Mouse (Mus musculus) left cerebral cortex, adult 18-20 months (tissue): ENCODE results near the gene Wdr25. TPM values are rescaled to one million over a fixed set of nuclear protein-coding genes. Genes with fewer than 3 reads are reported as not detected.
"Not testable (repeated sequence)": the region's sequence is repeated elsewhere in the genome, so short reads cannot be mapped to it uniquely, and the experiment has no call there.

Experiments
- DNase-seq, 2 experiments: peaks; one replicate each; pipeline ENCODE4 v3.0.0; 2021 to 2022; ENCODE audit warnings: low spot score in 2 of 2, mixed read lengths in 1 of 2
- long read RNA-seq, 2 experiments: library from polyadenylated mRNA; stranded (forward); transcript quantifications; one replicate each; pipeline ENCODE4 v2.0.0; 2021
- total RNA-seq, 2 experiments: library from RNA; stranded (reverse); gene quantifications; 2 replicates each; pipeline ENCODE4 v1.2.3; 2021

Gene Wdr25
- 10 to 100 TPM; 11.0 to 12.4 TPM for total RNA-seq
- long read RNA-seq, experiment 1, partial matches to known transcripts = 5 of 11 reads
- long read RNA-seq, experiment 1, other reads (novel, unspliced or antisense) = 6 of 11 reads
- long read RNA-seq, experiment 2, partial matches to known transcripts = 0 of 10 reads
- long read RNA-seq, experiment 2, other reads (novel, unspliced or antisense) = 10 of 10 reads

DNA sequence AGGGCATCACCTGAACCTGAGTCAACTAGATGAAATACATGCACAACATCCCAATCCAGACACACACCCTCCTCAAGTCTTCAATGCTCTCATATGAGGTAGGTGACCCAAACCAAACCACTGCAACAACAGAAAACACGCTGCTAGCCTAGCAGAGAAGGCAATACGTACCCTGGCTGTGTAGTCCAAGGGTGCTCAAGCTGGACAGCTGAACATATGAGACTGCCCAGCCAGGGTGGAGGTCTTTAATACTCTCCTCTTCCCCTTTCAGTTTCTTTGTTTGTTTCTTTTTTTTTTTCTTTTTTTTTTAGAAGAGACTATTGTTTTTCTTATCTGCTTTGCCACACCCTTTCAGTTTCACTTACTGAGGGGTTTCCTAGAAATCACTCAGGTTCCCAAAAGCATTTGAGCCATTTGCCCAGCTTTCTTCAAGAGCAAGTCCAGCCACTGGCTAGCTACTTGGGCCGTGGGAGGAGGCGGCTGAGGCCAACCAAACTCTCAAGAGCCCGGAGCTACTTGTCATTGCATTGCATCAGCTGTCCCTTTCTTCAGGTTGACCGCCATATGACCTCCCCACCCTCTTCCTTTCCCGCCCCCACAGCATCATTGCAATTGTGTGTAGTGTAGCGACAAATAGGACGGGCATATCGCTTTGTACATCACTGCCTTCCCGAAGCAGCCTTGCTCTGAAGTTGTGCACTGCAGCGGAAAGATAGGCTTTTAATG lies at the start of gene Wdr25:
Gene Wdr25, plus strand, starts transcription at position 643 of the 726 bp plus-strand sequence.
- DNase-seq = no peak

DNA sequence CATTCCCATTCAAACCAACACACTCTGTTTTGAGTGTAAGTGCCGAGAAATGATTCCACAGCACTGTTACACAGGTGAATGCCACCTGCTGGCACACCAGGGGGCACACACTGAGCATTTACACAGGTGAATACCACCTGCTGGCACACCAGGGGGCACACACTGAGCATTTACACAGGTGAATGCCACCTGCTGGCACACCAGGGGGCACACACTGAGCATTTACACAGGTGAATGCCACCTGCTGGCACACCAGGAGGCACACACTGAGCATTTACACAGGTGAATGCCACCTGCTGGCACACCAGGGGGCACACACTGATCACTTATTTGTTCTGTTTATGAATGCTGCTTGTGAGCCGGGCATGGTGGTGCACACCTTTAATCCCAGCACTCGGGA lies 45.4 kb upstream of the Wdr25 start:
- not testable (repeated sequence) for DNase-seq

DNA sequence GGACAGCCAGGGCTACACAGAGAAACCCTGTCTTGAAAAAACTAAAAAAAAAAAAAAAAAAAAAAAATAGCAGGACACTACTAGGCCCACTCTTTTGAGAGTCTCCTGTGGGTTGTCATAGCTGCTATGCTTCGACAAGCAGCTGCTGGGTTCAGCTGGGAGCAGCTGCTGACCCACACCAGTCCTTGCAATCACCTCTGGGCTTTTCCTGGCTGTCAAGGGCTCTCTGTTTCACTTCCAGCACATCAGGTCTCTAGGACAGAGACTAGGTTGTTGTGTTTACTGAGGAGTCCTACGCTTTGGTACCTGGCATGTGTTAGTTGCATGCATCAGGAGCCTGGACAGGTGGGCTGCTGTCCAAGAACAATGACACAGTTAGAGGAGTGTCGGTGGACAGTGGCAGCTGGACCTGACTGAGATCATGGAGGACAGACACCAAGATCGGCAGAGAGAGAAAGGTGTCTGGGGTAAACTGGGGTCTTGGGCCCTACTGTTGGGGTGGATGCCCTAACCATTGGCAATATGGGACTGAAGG lies 43.9 kb upstream of the Wdr25 start:
- DNase-seq = no peak

DNA sequence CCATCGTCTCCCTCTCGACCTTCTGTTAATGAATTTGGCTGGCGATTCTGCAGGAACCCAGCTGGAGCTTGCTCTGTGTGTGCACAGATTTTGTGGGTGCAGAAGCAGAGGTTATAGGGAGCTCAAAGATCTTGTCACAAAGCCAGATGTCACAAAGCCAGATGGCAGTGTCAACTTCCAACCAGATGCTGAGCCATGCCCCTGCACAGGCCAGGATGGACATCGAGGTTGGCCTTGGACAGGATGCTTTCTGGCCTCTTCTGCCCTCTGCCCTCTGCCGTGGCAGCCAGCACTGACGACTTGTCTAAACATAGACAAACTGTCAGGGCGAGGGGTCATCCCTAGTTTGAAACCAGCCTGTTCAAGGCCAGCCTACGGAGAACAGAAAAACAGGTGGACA lies 43.3 kb upstream of the Wdr25 start:
- no peak for DNase-seq

DNA sequence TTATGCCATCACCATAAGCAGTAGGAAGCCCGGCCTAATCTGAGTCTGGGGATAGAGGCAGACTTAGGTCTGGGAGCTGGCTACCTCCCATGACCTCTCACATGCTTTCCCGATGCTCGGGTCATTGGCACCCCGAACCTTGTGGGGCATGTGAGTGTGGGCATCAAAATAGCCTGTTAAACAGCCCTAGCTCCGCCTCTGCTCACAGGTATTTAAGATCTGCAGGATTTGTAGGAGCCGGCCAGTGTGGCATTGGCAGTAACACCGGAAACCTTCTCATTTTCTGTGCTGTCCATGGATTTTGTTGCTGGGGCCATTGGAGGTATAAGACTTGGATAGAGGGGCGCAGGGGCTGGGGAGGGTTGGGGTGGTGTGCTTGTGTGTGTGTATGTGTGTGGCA lies 42.5 kb upstream of the Wdr25 start:
- no peak for DNase-seq

DNA sequence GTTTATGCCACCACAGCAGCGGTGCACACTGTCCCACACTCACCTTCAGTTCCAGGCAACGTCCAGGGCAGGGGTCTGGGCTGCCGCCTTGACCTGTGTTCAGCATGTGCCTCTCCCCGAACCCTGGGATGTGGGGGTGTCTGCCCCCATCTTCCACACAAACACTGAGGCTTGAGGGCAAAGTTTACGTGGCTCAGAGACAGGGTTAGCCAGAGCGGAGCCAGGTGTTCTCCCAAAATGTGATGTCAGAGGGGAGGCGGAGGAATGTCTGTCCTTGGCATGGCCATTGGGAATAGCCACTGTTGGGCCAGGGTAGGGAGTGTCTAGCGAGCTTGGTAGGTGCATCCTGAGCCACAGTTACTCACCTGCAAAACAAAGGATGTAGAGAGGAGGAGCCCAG lies 40.6 kb upstream of the Wdr25 start:
- DNase-seq = no peak

DNA sequence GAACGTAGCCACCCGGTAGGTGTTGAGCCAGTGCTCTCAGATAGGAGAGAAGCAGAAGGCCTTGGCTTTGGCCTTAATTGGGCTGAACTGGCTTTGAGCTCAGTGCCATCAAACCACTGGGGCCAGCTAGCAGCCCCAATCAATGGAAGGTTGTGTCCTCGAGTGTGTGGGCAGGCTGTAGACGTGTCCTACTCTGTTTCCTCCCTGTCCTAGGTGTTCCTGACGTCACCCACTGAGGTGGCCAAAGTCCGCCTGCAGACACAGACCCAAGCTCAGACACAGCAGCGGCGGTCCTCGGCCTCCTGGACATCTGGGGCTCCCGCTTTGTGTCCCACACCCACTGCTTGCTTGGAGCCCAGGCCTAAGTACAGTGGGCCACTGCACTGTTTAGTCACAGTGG lies 38.4 kb upstream of the Wdr25 start:
- DNase-seq = no peak

DNA sequence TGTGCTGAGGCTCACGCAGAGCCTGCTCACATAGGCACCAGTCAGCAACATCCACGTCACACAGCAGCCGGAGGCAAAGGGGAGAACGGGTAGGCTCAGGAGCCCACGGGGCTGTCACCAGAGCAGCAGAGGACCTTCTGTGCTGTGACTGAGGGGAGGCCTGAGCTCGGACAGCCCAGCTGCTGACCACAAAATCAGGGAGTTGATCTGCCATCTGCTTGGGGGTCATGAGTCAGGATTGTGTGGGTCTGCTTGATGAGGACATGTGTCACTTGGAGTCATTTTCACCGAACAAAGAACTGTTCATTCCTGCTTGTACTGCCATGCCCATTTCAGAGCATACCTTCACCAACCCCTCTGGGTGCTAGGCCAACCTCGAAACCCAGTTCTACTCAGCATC lies 37.2 kb upstream of the Wdr25 start:
- no peak for DNase-seq

DNA sequence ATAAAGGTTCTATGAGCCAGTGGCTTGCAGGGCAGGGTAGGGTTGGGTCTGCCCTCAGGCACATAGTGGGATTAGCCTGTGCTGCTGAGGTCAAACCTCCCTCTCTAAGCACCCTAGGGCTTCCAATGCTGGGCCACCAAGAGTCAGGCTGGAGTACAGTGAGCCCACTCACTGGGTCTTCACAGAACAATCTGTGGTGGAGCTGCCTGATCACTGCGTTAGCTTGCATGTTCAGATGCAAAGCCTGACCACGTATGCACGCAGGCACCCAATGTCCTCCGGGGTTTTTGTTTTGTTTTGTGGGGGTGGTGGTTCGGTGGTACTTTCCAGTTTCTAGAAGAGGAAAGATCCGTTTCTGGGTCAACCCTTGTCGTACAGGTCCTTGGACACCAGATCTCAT lies 36.3 kb upstream of the Wdr25 start:
- no peak for DNase-seq

DNA sequence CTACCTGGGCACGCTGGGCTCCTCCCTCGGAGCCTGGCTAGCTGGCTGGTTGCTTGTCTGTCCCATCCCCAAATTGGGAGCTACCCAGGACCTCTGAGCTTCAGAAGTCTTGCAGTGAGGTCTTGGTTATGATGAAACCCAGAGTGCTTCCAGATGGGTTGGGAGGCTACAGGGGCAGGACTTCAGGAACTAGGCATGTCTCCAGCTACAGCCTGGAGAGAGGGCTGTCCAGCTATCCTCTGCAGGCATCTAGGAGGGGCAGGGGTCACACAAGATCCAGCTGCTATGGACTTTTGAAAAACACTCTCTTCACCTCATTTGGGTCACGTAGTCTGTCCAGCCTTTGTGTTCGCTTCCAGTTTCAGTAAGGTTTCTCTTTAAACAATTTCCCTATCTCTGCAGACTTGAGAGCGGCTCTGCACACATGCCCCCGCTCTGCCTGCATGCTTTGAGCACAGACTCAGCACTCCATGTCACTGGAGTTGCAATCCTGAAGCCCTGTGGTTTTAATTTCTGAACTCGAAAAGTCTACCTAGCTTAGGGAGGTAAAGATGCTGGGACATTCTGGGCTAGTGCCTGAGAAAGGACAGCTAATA lies 35.7 kb upstream of the Wdr25 start:
- DNase-seq = no peak

DNA sequence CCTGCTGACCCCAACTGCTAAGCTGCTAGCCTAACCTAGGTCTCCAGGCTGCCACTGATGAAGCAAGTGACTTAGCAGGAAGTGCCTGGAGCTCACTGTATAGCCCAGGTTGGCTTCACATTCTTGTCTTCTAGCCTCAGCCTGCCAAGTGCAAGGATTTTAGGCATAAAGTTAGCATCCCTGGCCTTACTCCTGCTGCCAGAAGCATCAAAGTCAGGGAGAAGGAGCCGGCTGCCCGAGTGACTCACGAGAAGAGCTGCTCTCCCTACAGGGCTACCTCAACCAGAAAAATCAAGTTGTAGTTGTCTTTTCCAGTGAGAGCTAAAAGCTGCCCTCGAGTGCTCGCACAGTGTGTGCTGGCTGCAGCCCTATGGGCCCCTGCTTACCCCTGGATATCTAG lies 34.9 kb upstream of the Wdr25 start:
- no peak for DNase-seq

DNA sequence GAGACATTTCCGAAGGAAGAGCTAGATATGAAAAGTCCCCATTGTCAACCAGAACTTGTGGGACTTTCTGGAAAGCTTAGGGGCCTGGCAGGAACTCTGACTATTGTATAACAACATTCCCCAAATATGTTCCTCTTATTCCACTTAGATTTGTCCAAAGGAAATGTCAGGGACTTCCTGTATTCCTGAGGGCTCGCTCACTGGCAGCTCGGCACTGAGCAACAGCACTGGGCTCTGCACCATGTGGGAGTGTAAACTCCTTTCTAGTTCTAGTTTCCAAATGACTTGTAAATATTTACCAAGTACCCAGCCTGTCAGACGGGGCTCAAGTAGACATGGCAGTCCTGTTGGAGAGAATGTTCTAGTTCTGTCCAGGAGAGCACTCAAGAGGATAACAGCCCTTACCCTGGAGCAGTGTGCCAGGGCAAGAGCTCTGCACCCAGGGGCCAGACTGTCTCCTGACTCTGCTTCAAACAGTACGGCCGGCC lies 28.4 kb upstream of the Wdr25 start:
- no peak for DNase-seq

DNA sequence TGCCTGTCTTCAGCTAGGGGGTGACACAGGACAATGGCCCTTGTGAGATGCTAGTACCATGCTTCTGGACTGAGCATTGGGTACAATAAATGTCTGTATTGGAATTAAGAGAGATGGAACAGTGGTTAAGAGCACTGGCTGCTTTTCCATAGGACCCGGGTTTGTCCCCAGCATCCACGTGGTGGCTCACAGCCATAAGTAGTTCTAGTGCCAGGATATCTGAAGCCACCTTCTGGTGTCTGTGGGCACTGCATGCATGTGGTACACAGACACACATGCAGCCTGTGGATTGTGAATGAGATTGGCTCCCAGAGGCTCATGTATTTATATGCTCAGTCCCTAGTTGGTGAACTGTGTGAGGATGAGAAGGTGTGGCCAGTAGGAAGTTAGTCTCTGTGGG lies 23.9 kb upstream of the Wdr25 start:
- no peak for DNase-seq

DNA sequence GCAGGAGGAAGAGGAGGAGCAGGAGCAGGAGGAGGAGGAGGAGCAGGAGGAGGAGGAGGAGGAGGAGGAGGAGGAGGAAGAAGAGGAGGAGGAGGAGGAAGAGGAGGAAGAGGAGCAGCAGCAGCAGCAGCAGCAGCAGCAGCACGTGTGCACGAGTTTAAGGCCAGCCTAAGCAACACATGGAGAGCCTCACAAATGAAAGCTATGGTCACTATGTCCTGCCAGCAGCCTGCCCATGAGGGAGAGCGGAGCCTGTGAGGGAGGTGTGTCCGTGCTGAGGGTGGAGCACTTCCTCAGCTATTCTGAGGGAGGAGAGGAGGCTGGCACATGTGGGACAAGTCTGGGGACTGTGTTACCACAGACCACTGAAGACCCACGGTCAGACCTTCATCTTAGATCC lies 20.3 kb upstream of the Wdr25 start:
- no peak for DNase-seq

DNA sequence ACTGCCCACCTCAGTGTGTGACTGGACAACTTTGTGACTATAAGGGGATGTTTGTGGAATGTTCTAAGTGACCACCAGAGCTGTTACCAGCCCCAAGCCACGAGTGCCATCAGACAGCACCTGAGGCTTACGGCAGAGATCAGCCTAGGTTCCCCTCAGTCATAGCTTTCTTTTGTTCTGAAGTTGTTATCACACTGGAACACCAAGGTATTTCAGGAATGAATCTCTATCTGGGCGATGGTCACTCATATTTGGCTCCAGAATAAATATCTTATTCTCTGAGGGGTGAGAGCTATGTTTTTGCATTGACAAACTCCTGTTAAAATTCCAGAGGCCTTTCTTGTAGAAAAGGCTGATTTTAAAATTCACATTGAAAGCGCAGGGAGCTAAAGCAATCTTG lies 14.3 kb upstream of the Wdr25 start:
- DNase-seq = no peak

DNA sequence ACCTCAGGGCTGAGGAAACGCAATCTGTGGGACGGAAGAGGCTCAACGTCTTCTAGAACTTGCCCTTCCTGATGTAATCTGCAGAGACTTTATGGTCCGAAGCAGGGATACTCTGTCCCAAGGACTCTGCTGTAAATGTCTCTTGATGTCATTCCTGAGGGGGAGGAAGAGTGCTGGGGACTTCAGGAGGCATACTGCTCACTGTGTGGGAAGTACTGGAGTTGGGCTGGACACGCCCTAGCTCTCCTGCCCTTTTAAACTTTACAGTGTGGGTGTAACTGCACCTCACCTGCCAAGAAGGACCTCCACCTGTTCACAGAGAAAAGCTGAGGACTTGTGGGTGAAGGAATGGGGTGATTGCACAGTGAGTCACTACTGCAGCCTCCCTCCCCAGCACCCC lies 12.8 kb upstream of the Wdr25 start:
- no peak for DNase-seq

DNA sequence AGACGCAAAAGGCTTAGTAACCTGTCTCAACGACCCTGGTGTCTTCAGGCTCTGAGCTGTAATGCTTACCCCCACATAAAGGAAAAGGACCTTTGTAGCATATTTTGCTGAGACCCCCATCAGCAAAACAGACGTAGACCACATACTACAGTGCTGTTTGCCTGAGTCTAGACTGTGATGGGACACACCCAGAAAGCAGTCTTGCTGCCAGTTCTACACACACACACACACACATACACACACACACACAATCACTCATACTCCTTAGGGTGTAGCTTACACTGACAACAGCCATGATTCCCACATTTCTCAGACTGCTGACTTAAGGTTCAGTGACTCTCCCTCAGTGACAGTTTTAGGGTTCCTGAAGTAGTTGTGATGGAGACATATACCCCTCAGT lies 12.2 kb upstream of the Wdr25 start:
- DNase-seq = no peak

DNA sequence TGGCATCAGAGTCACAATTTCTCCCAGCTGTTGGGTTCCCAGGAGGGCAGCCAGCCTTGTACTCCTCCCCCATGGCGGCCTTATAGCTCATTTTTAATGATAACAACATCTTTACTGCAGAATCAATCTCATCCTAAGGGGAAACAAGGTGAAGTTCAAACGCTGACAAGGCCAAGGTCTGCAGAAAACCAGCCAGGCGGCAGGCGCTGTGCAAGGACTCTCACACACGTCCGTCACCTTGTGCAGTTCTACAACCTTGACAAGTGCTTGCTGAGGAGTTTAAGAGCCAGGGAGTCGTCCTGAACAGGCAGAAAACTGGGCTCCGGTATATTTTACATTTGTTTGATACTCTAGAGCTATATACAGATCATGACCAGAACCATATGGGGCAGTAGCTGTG lies 10.7 kb upstream of the Wdr25 start:
- no peak for DNase-seq

DNA sequence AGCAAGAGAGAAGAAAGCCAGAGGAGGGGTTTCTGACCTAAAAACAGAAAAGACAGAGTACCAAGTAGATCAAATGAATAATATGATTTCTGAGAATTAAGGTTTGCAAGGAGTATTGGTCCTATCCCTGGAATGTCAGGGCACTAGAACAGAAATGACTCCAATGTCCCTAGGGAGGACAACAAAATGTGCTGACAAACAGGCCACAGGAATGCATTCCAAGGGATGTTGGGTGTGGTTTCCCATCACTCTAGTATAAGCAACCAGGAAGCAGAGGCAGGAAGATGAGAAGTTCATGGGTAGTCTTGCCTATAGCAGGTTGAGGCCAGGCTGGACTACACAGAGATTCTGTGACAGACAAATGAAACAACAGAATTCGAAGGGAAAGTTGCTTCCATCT lies 7.5 kb upstream of the Wdr25 start:
- no peak for DNase-seq

DNA sequence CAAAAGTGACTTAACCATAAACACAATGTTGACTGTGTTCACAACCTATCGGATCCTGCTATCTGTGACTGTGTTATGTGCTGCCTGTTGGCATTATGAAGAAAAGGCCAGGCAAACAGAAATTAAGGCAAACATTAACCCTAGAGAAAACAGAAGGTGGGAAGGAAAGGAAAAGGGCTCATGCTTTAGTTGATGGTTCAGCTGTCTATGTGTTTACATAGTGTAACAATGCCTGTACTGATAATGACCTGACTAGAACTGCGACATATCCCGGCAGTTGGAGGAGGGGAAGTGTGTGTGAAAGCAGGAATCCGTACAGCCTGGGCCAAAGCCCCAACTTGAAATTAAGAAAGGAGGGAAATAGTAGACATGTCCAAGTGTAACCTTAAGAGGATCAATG lies 6.4 kb upstream of the Wdr25 start:
- no peak for DNase-seq

DNA sequence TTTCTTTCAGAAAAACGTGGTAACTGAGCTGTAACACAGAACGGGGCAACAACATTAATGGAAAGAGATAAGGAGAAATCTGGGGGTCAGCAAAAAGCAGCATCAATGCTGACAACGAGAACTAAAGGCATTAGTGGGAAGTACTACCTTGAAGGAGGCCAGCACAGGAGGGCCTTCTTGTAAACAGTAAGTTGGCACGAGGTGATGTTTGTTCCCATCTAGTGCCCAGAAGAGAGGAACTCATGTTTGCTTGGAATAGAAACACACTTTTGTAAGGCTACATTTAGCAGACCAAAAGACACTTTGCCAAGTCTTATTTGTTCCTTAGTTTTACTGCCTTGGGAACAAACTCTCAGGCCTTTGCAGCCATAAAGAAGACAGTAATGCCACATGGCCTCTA lies 4.8 kb upstream of the Wdr25 start:
- no peak for DNase-seq

DNA sequence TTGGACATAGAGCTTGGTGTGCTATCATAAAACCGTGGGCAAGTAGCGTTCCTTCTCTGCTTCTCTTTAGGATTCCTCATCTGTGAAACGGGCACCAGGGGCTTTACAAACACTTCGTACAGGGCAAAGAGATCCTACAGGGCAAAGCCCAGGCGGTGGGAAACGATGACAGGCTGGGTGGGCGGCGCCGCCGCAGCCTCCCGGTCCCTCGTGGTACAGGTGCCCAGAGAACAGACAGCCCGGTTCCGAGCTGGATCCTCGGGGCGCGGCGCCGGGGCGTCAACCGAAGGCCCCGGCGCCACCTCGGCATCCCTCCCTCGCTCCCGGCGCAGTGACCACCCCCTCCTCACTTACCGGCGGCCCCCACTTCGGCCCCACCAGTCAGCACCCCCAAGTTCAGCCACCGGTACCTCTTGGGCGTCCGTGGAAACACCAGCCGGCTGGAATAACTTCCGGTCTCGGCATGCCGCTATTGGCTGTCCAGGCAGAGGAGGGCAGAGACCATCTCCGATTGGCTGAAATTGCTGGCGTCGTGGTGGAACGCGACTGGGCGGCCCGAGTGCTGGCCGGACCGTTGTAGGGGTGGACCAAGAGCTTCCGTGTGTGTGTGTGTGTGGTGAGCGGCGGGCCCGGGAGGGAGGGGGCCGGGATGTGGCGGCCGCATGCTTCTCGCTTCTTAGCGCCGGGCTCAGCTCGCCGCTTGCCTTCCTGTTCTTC lies 442 bp downstream of the Wdr25 start, which contains the start of gene Wars:
Gene Wars, minus strand, starts transcription at position 460 of the 717 bp plus-strand sequence.
- DNase-seq = peak; percentile 93 to 97
